Mouse (Mus musculus) cerebellum, postnatal 36 days (tissue): ENCODE results near the gene Spata31d1a.

ENCODE experiments used
- DNase-seq, 2 experiments: peaks; one replicate each; pipeline ENCODE4 v3.0.0; 2021 to 2022; ENCODE audit warnings: mixed read lengths in 2 of 2

Spata31d1a gene

GRCm38 (mm10) chr13:59699131-59699530 lies 11.0 kb downstream of the Spata31d1a start:
- DNase-seq: no peak

- no peak for DNase-seq
Observed at GRCm38 (mm10) chr13:59695781-59696180, 14.3 kb downstream of the Spata31d1a start.

GRCm38 (mm10) chr13:59694008-59694407 lies 16.1 kb downstream of the Spata31d1a start, which contains the start of gene 4921517D22Rik:
4921517D22Rik (minus strand) TSS chr13:59694108.
- no peak for DNase-seq

- no peak for DNase-seq
Observed at GRCm38 (mm10) chr13:59691478-59691877, 18.7 kb downstream of the Spata31d1a start.

- no peak for DNase-seq
Observed at GRCm38 (mm10) chr13:59690576-59690975, 19.6 kb downstream of the Spata31d1a start.

- DNase-seq: no peak
Observed at GRCm38 (mm10) chr13:59689843-59690242, 20.3 kb downstream of the Spata31d1a start.

GRCm38 (mm10) chr13:59689313-59689712 lies 20.8 kb downstream of the Spata31d1a start:
- DNase-seq: no peak

GRCm38 (mm10) chr13:59688338-59688770 lies 21.8 kb downstream of the Spata31d1a start:
- peak; percentile 51 to 54 for DNase-seq

- DNase-seq: no peak
Observed at GRCm38 (mm10) chr13:59685236-59685635, 24.9 kb downstream of the Spata31d1a start.

- no peak for DNase-seq
Observed at GRCm38 (mm10) chr13:59682629-59683028, 27.5 kb downstream of the Spata31d1a start.

GRCm38 (mm10) chr13:59679908-59680307 lies 30.2 kb downstream of the Spata31d1a start:
- DNase-seq: no peak

GRCm38 (mm10) chr13:59679306-59679705 lies 30.8 kb downstream of the Spata31d1a start:
- DNase-seq: no peak

- no peak for DNase-seq
Observed at GRCm38 (mm10) chr13:59676316-59677229, 33.6 kb downstream of the Spata31d1a start.

GRCm38 (mm10) chr13:59675151-59676011 lies 34.7 kb downstream of the Spata31d1a start, which contains the start of gene Golm1:
Golm1 (minus strand) TSS chr13:59675811.
- peak; percentile 57 to 69 for DNase-seq

- DNase-seq: peak; percentile 39 to 56
Observed at GRCm38 (mm10) chr13:59674761-59675150, 35.4 kb downstream of the Spata31d1a start.

GRCm38 (mm10) chr13:59674215-59674614 lies 35.9 kb downstream of the Spata31d1a start:
- no peak for DNase-seq

GRCm38 (mm10) chr13:59673597-59673996 lies 36.5 kb downstream of the Spata31d1a start:
- DNase-seq: no peak

GRCm38 (mm10) chr13:59672248-59672647 lies 37.9 kb downstream of the Spata31d1a start:
- no peak for DNase-seq

- no peak for DNase-seq
Observed at GRCm38 (mm10) chr13:59671521-59671920, 38.6 kb downstream of the Spata31d1a start.

GRCm38 (mm10) chr13:59669946-59670345 lies 40.2 kb downstream of the Spata31d1a start:
- DNase-seq: no peak

- no peak for DNase-seq
Observed at GRCm38 (mm10) chr13:59668501-59669093, 41.5 kb downstream of the Spata31d1a start.

GRCm38 (mm10) chr13:59667763-59668162 lies 42.4 kb downstream of the Spata31d1a start:
- no peak for DNase-seq
